Mouse (Mus musculus) heart, postnatal 0 days (tissue): Measurements from ENCODE around the gene Gnb2.

Experiments used
- CTCF ChIP-seq: IDR thresholded peaks from 2 replicates; pipeline ENCODE4 v1.5.1; 2016; ENCODE audit warnings: antibody characterized with exemption, control low read depth, low read depth
- EP300 ChIP-seq: IDR thresholded peaks from 2 replicates; pipeline ENCODE4 v1.6.1; 2016; ENCODE audit warnings: antibody characterized with exemption, low read depth

DNA sequence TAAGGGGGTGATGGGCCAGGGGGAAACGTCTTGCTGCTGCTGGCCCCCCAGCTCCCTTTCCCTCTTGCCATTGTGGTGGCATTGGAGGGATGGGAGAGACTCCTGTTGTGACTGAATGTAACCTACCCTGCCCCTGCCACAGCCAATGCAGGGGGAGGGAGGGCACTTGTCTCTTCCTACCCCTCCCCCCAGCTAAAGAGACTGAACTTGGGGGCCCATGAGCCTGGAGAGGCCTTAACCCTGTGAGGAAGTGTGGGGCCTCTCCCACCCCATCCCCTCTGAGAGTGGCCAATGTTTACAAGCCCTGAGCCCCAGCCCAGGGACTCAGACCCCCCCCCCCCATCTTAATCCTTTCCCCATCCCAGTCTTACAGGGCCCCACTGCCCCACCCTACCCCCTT is 5.9 kb downstream of the Gnb2 start:
- TF ChIP-seq EP300: no peak
- no peak for TF ChIP-seq CTCF
